Mouse (Mus musculus): Measurements from ENCODE around the gene Fam205a4. TPM values are rescaled to one million over a fixed set of nuclear protein-coding genes. Genes with fewer than 3 reads are reported as not detected.
"Not testable (repeated sequence)": the region's sequence is repeated elsewhere in the genome, so short reads cannot be mapped to it uniquely, and the experiment has no call there.

Fam205a4 gene
- total RNA-seq (2015) (not detected in 2 replicates), total RNA-seq (2017) (not detected in 2 replicates)

GRCm38 (mm10) chr4:41965758-41966157 lies at the start of gene Fam205a4:
Fam205a4 (plus strand) TSS chr4:41966058.
- ATAC-seq (ENCODE audit: poor library complexity, severe bottlenecking), result not testable (repeated sequence)

- not testable (repeated sequence) for ATAC-seq (ENCODE audit: poor library complexity, severe bottlenecking)
Measured at GRCm38 (mm10) chr4:41941272-41941671, 24.6 kb upstream of the Fam205a4 start, which contains the start of gene Gm20878. Gm20878 (plus strand) TSS chr4:41941572.

Other genes with a start within 250 kb of the Fam205a4 start
- 80.5 and 92.2 TPM in 2 replicates for gene Dctn3, start 242.9 kb upstream of the Fam205a4 start, total RNA-seq (2015)
- gene Dctn3, start 242.9 kb upstream of the Fam205a4 start, total RNA-seq (2017), result 73.5 and 100 TPM in 2 replicates
- gene Arid3c, start 234.9 kb upstream of the Fam205a4 start, total RNA-seq (2015), result not detected in 2 replicates
- gene Arid3c, start 234.9 kb upstream of the Fam205a4 start, total RNA-seq (2017), result not detected in 2 replicates
- gene Galt, start 210.8 kb upstream of the Fam205a4 start, total RNA-seq (2015), result 20.4 and 21.7 TPM in 2 replicates
- 18.7 and 24.3 TPM in 2 replicates for gene Galt, start 210.8 kb upstream of the Fam205a4 start, total RNA-seq (2017)
- gene Sigmar1, start 209.9 kb upstream of the Fam205a4 start, total RNA-seq (2015), result 54.5 and 70.0 TPM in 2 replicates
- gene Sigmar1, start 209.9 kb upstream of the Fam205a4 start, total RNA-seq (2017), result 66.2 and 71.0 TPM in 2 replicates
- 6.1 and 7.1 TPM in 2 replicates for gene Ccl27a, start 191.8 kb upstream of the Fam205a4 start, total RNA-seq (2015)
- gene Ccl27a, start 191.8 kb upstream of the Fam205a4 start, total RNA-seq (2017), result 4.4 and 5.2 TPM in 2 replicates
- not detected in 2 replicates for gene Gm21541, start 62.4 kb upstream of the Fam205a4 start, total RNA-seq (2015)
- gene Gm21541, start 62.4 kb upstream of the Fam205a4 start, total RNA-seq (2017), result not detected in 2 replicates
- not detected in 2 replicates for gene Gm20878, start 24.5 kb upstream of the Fam205a4 start, total RNA-seq (2015)
- 0.44 TPM in 1 of 2 replicates, not detected in the other for gene Gm20878, start 24.5 kb upstream of the Fam205a4 start, total RNA-seq (2017)
- gene Gm21093, start 68.7 kb downstream of the Fam205a4 start, total RNA-seq (2015), result not detected in 2 replicates
- not detected in 2 replicates for gene Gm21093, start 68.7 kb downstream of the Fam205a4 start, total RNA-seq (2017)
- gene Gm3893, start 125.1 kb downstream of the Fam205a4 start, total RNA-seq (2015), result not detected in 2 replicates
- not detected in 2 replicates for gene Gm3893, start 125.1 kb downstream of the Fam205a4 start, total RNA-seq (2017)
- not detected in 2 replicates for gene Gm13304, start 148.8 kb downstream of the Fam205a4 start, total RNA-seq (2015)
- gene Gm13304, start 148.8 kb downstream of the Fam205a4 start, total RNA-seq (2017), result not detected in 2 replicates
- not detected in 2 replicates for gene Gm13306, start 187.4 kb downstream of the Fam205a4 start, total RNA-seq (2015)
- not detected in 2 replicates for gene Gm13306, start 187.4 kb downstream of the Fam205a4 start, total RNA-seq (2017)
- 0.36 TPM in 1 of 2 replicates, not detected in the other for gene Gm13305, start 202.5 kb downstream of the Fam205a4 start, total RNA-seq (2015)
- 1.1 TPM in 1 of 2 replicates, not detected in the other for gene Gm13305, start 202.5 kb downstream of the Fam205a4 start, total RNA-seq (2017)